Mouse (Mus musculus) thymus, adult 2 months (tissue): Measurements from ENCODE around the gene Calm3.

ENCODE experiments used
- CTCF ChIP-seq: fragments of 200-500 bp; IDR thresholded peaks from 2 replicates; pipeline ENCODE4 v1.5.1; 2012; ENCODE audit warnings: mild to moderate bottlenecking, control low read depth, low read length, moderate library complexity, borderline replicate concordance; ENCODE audit not compliant: control insufficient read depth, poor library complexity, insufficient read depth; ENCODE audit errors: extremely low read depth
- POLR2A ChIP-seq: fragments of 200-500 bp; IDR thresholded peaks from 2 replicates; pipeline ENCODE4 v1.6.1; 2012; ENCODE audit warnings: mild to moderate bottlenecking, low read length, control low read depth, moderate library complexity; ENCODE audit not compliant: control insufficient read depth, poor library complexity, insufficient read depth; ENCODE audit errors: extremely low read depth

DNA sequence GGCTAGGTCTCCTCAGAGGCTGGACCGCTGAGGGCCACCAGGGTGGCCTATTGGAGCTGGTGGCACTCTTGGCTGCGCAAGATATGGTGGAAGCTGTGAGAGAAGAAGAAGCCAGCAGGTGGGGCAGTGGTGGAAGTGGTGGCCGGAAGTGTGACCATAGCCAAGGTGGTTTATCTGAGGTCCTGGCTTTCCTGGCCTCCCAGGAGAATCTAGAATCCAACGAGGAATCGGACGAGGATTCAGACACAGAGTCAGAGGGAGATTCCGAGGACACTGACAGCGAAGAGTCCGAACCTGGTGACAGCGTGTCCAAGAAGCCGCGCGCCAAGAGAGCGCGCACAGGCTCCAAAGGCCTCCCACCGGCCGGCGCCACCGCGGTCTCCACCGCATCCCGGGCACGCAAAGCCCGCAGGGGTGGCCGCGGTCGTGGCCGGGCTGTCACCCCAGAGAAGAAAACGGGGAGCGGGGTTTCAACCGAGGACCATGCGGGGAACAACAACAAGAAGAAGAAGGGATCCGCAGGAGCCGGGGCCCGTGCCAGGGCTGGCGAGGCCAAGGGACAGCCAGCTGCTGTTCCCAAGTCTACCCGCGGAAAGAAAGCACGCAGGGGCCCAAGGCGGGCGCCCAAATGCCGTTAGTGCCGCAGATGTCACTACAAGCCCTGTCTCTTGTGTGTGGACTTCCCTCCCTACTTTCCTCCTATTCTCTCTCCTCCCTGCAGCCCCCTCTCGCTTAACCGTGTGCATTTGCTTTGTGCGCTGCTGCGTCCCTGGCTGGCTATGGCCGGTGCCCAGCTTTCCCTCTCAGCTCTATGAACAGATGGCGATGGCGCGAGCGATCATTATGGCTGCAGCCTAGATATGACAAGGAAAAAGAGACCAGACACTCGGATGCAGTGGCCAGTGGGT is 22.8 kb upstream of the Calm3 start:
- no peak for TF ChIP-seq POLR2A
- TF ChIP-seq CTCF = no peak
